Mouse (Mus musculus): ENCODE measurements around the gene Ggta1. TPM values are rescaled to one million over a fixed set of nuclear protein-coding genes. Genes with fewer than 3 reads are reported as not detected.
A peak's percentile ranks its signal among the peaks of the same experiment; 100 is the strongest.

The Ggta1 gene
- polyA plus RNA-seq, 1 experiment: 0.68 TPM

- Histone ChIP-seq H3K27me3 (ENCODE audit: control insufficient read depth, insufficient read depth, low read length) (no peaks in the 10 kb centered on the region), H3K36me3 (ENCODE audit: control insufficient read depth, insufficient read depth, low read length) (no peaks in the 10 kb centered on the region), H3K4me1 (ENCODE audit: control insufficient read depth, insufficient read depth, low read length) (peaks cover 26% of the 10 kb centered on the region), H3K27ac (ENCODE audit: control insufficient read depth, insufficient read depth, low read depth, low read length) (no peak overlapping the region), H3K4me3 (ENCODE audit: control insufficient read depth, low read depth, low read length) (no peak overlapping the region)
- TF ChIP-seq CTCF (IDR thresholded peaks at IDR 0.05; ENCODE audit: control insufficient read depth, insufficient read depth, insufficient replicate concordance, low read depth, low read length) (no peak), POLR2A (IDR thresholded peaks at IDR 0.05; ENCODE audit: control insufficient read depth, low read depth, low read length) (no peak)
These were observed 43.5 kb upstream of the Ggta1 start for GRCm38 (mm10) chr2:35506311-35507190.

GRCm38 (mm10) chr2:35505519-35506286, 42.7 kb upstream of the Ggta1 start:
- Histone ChIP-seq H3K36me3 (ENCODE audit: control insufficient read depth, insufficient read depth, low read length) (no peaks in the 10 kb centered on the region), H3K4me1 (ENCODE audit: control insufficient read depth, insufficient read depth, low read length) (peaks cover 26% of the 10 kb centered on the region), H3K4me3 (ENCODE audit: control insufficient read depth, low read depth, low read length) (no peak overlapping the region), H3K27me3 (ENCODE audit: control insufficient read depth, insufficient read depth, low read length) (no peaks in the 10 kb centered on the region), H3K27ac (ENCODE audit: control insufficient read depth, insufficient read depth, low read depth, low read length) (no peak overlapping the region)
- no peak for TF ChIP-seq POLR2A (IDR thresholded peaks at IDR 0.05; ENCODE audit: control insufficient read depth, low read depth, low read length)
- no peak for TF ChIP-seq CTCF (IDR thresholded peaks at IDR 0.05; ENCODE audit: control insufficient read depth, insufficient read depth, insufficient replicate concordance, low read depth, low read length)

GRCm38 (mm10) chr2:35504417-35504776, 41.4 kb upstream of the Ggta1 start:
- H3K4me1 ChIP-seq (ENCODE audit: control insufficient read depth, insufficient read depth, low read length): peaks cover 25% of the 10 kb centered on the region
- H3K27me3 ChIP-seq (ENCODE audit: control insufficient read depth, insufficient read depth, low read length): no peaks in the 10 kb centered on the region
- no peaks in the 10 kb centered on the region for H3K36me3 ChIP-seq (ENCODE audit: control insufficient read depth, insufficient read depth, low read length)
- peak overlapping the region; percentile 67 for H3K4me3 ChIP-seq (ENCODE audit: control insufficient read depth, low read depth, low read length)
- TF ChIP-seq POLR2A (IDR thresholded peaks at IDR 0.05; ENCODE audit: control insufficient read depth, low read depth, low read length) (no peak), CTCF (IDR thresholded peaks at IDR 0.05; ENCODE audit: control insufficient read depth, insufficient read depth, insufficient replicate concordance, low read depth, low read length) (no peak)
- H3K27ac ChIP-seq (ENCODE audit: control insufficient read depth, insufficient read depth, low read depth, low read length): peak overlapping the region; percentile 15; the same call in 1 of the 2 replicates

- H3K36me3 ChIP-seq (ENCODE audit: control insufficient read depth, insufficient read depth, low read length): no peaks in the 10 kb centered on the region
- peak overlapping the region; percentile 67 for H3K4me3 ChIP-seq (ENCODE audit: control insufficient read depth, low read depth, low read length)
- H3K27ac ChIP-seq (ENCODE audit: control insufficient read depth, insufficient read depth, low read depth, low read length): peak overlapping the region; percentile 97
- H3K4me1 ChIP-seq (ENCODE audit: control insufficient read depth, insufficient read depth, low read length): peaks cover 23% of the 10 kb centered on the region
- no peak for TF ChIP-seq CTCF (IDR thresholded peaks at IDR 0.05; ENCODE audit: control insufficient read depth, insufficient read depth, insufficient replicate concordance, low read depth, low read length)
- TF ChIP-seq POLR2A (IDR thresholded peaks at IDR 0.05; ENCODE audit: control insufficient read depth, low read depth, low read length): 0 out of 2 replicates have a peak, but pooled peaks have one; percentile 5
- H3K27me3 ChIP-seq (ENCODE audit: control insufficient read depth, insufficient read depth, low read length): no peaks in the 10 kb centered on the region
These were observed 40.8 kb upstream of the Ggta1 start for GRCm38 (mm10) chr2:35503723-35504416.

GRCm38 (mm10) chr2:35503021-35503722, 40.1 kb upstream of the Ggta1 start:
- Histone ChIP-seq H3K27ac (ENCODE audit: control insufficient read depth, insufficient read depth, low read depth, low read length) (peak overlapping the region; percentile 97), H3K27me3 (ENCODE audit: control insufficient read depth, insufficient read depth, low read length) (no peaks in the 10 kb centered on the region)
- peak; percentile 85; the same call in 1 of the 2 replicates for TF ChIP-seq POLR2A (IDR thresholded peaks at IDR 0.05; ENCODE audit: control insufficient read depth, low read depth, low read length)
- no peak for TF ChIP-seq CTCF (IDR thresholded peaks at IDR 0.05; ENCODE audit: control insufficient read depth, insufficient read depth, insufficient replicate concordance, low read depth, low read length)

GRCm38 (mm10) chr2:35502561-35502960, 39.5 kb upstream of the Ggta1 start:
- TF ChIP-seq POLR2A (IDR thresholded peaks at IDR 0.05; ENCODE audit: control insufficient read depth, low read depth, low read length): no peak
- no peak for TF ChIP-seq CTCF (IDR thresholded peaks at IDR 0.05; ENCODE audit: control insufficient read depth, insufficient read depth, insufficient replicate concordance, low read depth, low read length)
- peaks cover 23% of the 10 kb centered on the region for H3K4me1 ChIP-seq (ENCODE audit: control insufficient read depth, insufficient read depth, low read length)

More at GRCm38 (mm10) chr2:35503021-35503722, 40.1 kb upstream of the Ggta1 start:
- no peaks in the 10 kb centered on the region for H3K36me3 ChIP-seq (ENCODE audit: control insufficient read depth, insufficient read depth, low read length)
- peaks cover 23% of the 10 kb centered on the region for H3K4me1 ChIP-seq (ENCODE audit: control insufficient read depth, insufficient read depth, low read length)
- H3K4me3 ChIP-seq (ENCODE audit: control insufficient read depth, low read depth, low read length): peak overlapping the region; percentile 67

More at GRCm38 (mm10) chr2:35502561-35502960, 39.5 kb upstream of the Ggta1 start:
- H3K4me3 ChIP-seq (ENCODE audit: control insufficient read depth, low read depth, low read length): no peak overlapping the region
- H3K27ac ChIP-seq (ENCODE audit: control insufficient read depth, insufficient read depth, low read depth, low read length): no peak overlapping the region; the same call in 1 of the 2 replicates
- H3K27me3 ChIP-seq (ENCODE audit: control insufficient read depth, insufficient read depth, low read length): no peaks in the 10 kb centered on the region
- no peaks in the 10 kb centered on the region for H3K36me3 ChIP-seq (ENCODE audit: control insufficient read depth, insufficient read depth, low read length)
